Mouse (Mus musculus) MEL (cell line): ENCODE data around the gene Fto. TPM values are rescaled to one million over a fixed set of nuclear protein-coding genes. Genes with fewer than 3 reads are reported as not detected.

Experiments
- DNase-seq: peaks from one replicate; pipeline ENCODE4 v3.0.0; 2011; ENCODE audit warnings: low read depth, low spot score
- H3K27ac ChIP-seq: 2 replicates; pipeline ENCODE4 v1.5.1; 2012; ENCODE audit warnings: low read depth, mild to moderate bottlenecking, control low read depth, low read length, moderate library complexity; ENCODE audit not compliant: control insufficient read depth
- H3K27me3 ChIP-seq, 2 experiments: fragments of 150-350 bp in 1 of 2; sonication (generic) in 1 of 2; 2 replicates each; pipeline ENCODE4 v1.6.1; 2012; ENCODE audit warnings: low read length in 2 of 2, mild to moderate bottlenecking in 2 of 2, improper control_type of control experiment in 1 of 2, moderate library complexity in 1 of 2; ENCODE audit not compliant: insufficient read depth in 2 of 2, control insufficient read depth in 1 of 2
- H3K36me3 ChIP-seq, 2 experiments: 2 replicates each; pipeline ENCODE4 v1.6.1; 2012 to 2014; ENCODE audit warnings: low read length in 2 of 2, improper control_type of control experiment in 1 of 2, inconsistent platforms in 1 of 2, mild to moderate bottlenecking in 1 of 2; ENCODE audit not compliant: insufficient read depth in 2 of 2, control insufficient read depth in 1 of 2
- H3K4me1 ChIP-seq, 2 experiments: fragments of 150-350 bp in 1 of 2; sonication (generic) in 1 of 2; 2 replicates each; pipeline ENCODE4 v1.6.1; 2012; ENCODE audit warnings: low read length in 2 of 2, improper control_type of control experiment in 1 of 2, mild to moderate bottlenecking in 1 of 2; ENCODE audit not compliant: insufficient read depth in 2 of 2, control insufficient read depth in 1 of 2
- H3K4me3 ChIP-seq, 2 experiments: fragments of 150-350 bp in 1 of 2; sonication (generic) in 1 of 2; 2 replicates each; pipeline ENCODE4 v1.5.1; 2012; ENCODE audit warnings: low read depth in 2 of 2, low read length in 2 of 2, mild to moderate bottlenecking in 2 of 2, moderate library complexity in 2 of 2, control low read depth in 1 of 2, improper control_type of control experiment in 1 of 2; ENCODE audit not compliant: control insufficient read depth in 1 of 2, insufficient read depth in 1 of 2
- H3K79me2 ChIP-seq: 2 replicates; pipeline ENCODE4 v1.6.1; 2012; ENCODE audit warnings: mild to moderate bottlenecking, low read length, moderate library complexity; ENCODE audit not compliant: control insufficient read depth, poor library complexity, insufficient read depth
- H3K9ac ChIP-seq: 2 replicates; pipeline ENCODE4 v1.6.1; 2012; ENCODE audit warnings: low read depth, mild to moderate bottlenecking, control low read depth, low read length, moderate library complexity; ENCODE audit not compliant: control insufficient read depth, poor library complexity, severe bottlenecking
- H3K9me3 ChIP-seq: fragments of 150-350 bp; sonication (generic); replicated peaks from 2 replicates; pipeline ENCODE4 v1.6.1; 2012; ENCODE audit warnings: mild to moderate bottlenecking, low read length, improper control_type of control experiment, moderate library complexity; ENCODE audit not compliant: insufficient read depth
- CHD1 ChIP-seq: IDR thresholded peaks from 2 replicates; pipeline ENCODE4 v1.6.1; 2012; ENCODE audit warnings: low read depth, mild to moderate bottlenecking, inconsistent platforms, low read length, improper control_type of control experiment
- CTCF ChIP-seq, 3 experiments: IDR thresholded peaks in 2 of 3; conservative IDR thresholded peaks in 1 of 3; 2 replicates each; pipeline ENCODE4 v1.5.1; 2011 to 2012; ENCODE audit warnings: low read length in 3 of 3, low read depth in 2 of 3, mild to moderate bottlenecking in 2 of 3, improper control_type of control experiment in 1 of 3, inconsistent platforms in 1 of 3, mixed read lengths in 1 of 3, moderate library complexity in 1 of 3; ENCODE audit not compliant: control insufficient read depth in 1 of 3, insufficient read depth in 1 of 3, poor library complexity in 1 of 3, severe bottlenecking in 1 of 3
- E2F4 ChIP-seq: IDR thresholded peaks from 2 replicates; pipeline ENCODE4 v1.6.1; 2011; ENCODE audit warnings: low read depth, low read length, improper control_type of control experiment, borderline replicate concordance
- EP300 ChIP-seq, 2 experiments: IDR thresholded peaks; 2 replicates each; pipeline ENCODE4 v1.6.1; 2011; ENCODE audit warnings: improper control_type of control experiment in 2 of 2, low read length in 2 of 2, low read depth in 1 of 2, mild to moderate bottlenecking in 1 of 2
- GATA1 ChIP-seq: IDR thresholded peaks from 2 replicates; pipeline ENCODE4 v1.6.1; 2011; ENCODE audit warnings: low read depth, low read length, improper control_type of control experiment
- JUND ChIP-seq: IDR thresholded peaks from 2 replicates; pipeline ENCODE4 v1.6.1; 2011; ENCODE audit warnings: low read depth, mild to moderate bottlenecking, improper control_type of control experiment, low read length
- MAFK ChIP-seq: IDR thresholded peaks from 2 replicates; pipeline ENCODE4 v1.6.1; 2011; ENCODE audit warnings: low read depth, mild to moderate bottlenecking, low read length, improper control_type of control experiment, borderline replicate concordance
- MAZ ChIP-seq: IDR thresholded peaks from 2 replicates; pipeline ENCODE4 v1.6.1; 2012; ENCODE audit warnings: low read depth, mild to moderate bottlenecking, inconsistent platforms, low read length, improper control_type of control experiment
- MEF2A ChIP-seq: IDR thresholded peaks from 2 replicates; pipeline ENCODE4 v1.6.1; 2014; ENCODE audit warnings: low read depth, mild to moderate bottlenecking, inconsistent platforms, low read length, improper control_type of control experiment; ENCODE audit not compliant: poor library complexity, insufficient replicate concordance, severe bottlenecking; ENCODE audit errors: extremely low read depth
- MYB ChIP-seq: IDR thresholded peaks from 2 replicates; pipeline ENCODE4 v1.6.1; 2011; ENCODE audit warnings: mild to moderate bottlenecking, low read depth, low read length, improper control_type of control experiment
- NRF1 ChIP-seq: IDR thresholded peaks from 2 replicates; pipeline ENCODE4 v1.6.1; 2014; ENCODE audit warnings: low read depth, mild to moderate bottlenecking, inconsistent platforms, low read length, improper control_type of control experiment, moderate library complexity; ENCODE audit not compliant: poor library complexity, insufficient read depth, severe bottlenecking
- POLR2A ChIP-seq, 2 experiments: IDR thresholded peaks; 2 replicates each; pipeline ENCODE4 v1.6.1; 2011 to 2012; ENCODE audit warnings: low read length in 2 of 2, mild to moderate bottlenecking in 2 of 2, control low read depth in 1 of 2, improper control_type of control experiment in 1 of 2, low read depth in 1 of 2, moderate library complexity in 1 of 2; ENCODE audit not compliant: control insufficient read depth in 1 of 2, insufficient read depth in 1 of 2, poor library complexity in 1 of 2
- POLR2AphosphoS5 ChIP-seq: IDR thresholded peaks from 2 replicates; pipeline ENCODE4 v1.6.1; 2012; ENCODE audit warnings: low read depth, borderline replicate concordance, mild to moderate bottlenecking, inconsistent platforms, low read length, moderate library complexity, mixed read lengths
- RCOR1 ChIP-seq: IDR thresholded peaks from 2 replicates; pipeline ENCODE4 v1.6.1; 2012; ENCODE audit warnings: low read depth, mild to moderate bottlenecking, inconsistent platforms, low read length, improper control_type of control experiment
- SIN3A ChIP-seq: IDR thresholded peaks from 2 replicates; pipeline ENCODE4 v1.6.1; 2012; ENCODE audit warnings: low read length, improper control_type of control experiment, inconsistent platforms
- SMC3 ChIP-seq: IDR thresholded peaks from 2 replicates; pipeline ENCODE4 v1.6.1; 2011; ENCODE audit warnings: low read depth, low read length, improper control_type of control experiment
- TBP ChIP-seq: IDR thresholded peaks from 2 replicates; pipeline ENCODE4 v1.8.0; 2011; ENCODE audit warnings: low read depth, low read length, improper control_type of control experiment
- UBTF ChIP-seq: IDR thresholded peaks from 2 replicates; pipeline ENCODE4 v1.6.1; 2012; ENCODE audit warnings: low read depth, mild to moderate bottlenecking, inconsistent platforms, low read length, improper control_type of control experiment, moderate library complexity, borderline replicate concordance; ENCODE audit not compliant: insufficient read depth
- USF1 ChIP-seq: IDR thresholded peaks from 2 replicates; pipeline ENCODE4 v1.6.1; 2014; ENCODE audit warnings: low read depth, mild to moderate bottlenecking, inconsistent platforms, low read length, improper control_type of control experiment, moderate library complexity
- ZKSCAN1 ChIP-seq: IDR thresholded peaks from 2 replicates; pipeline ENCODE4 v1.6.1; 2012; ENCODE audit warnings: low read depth, mild to moderate bottlenecking, inconsistent platforms, low read length, improper control_type of control experiment, moderate library complexity
- ZMIZ1 ChIP-seq: IDR thresholded peaks from 2 replicates; pipeline ENCODE4 v1.6.1; 2012; ENCODE audit warnings: low read depth, mild to moderate bottlenecking, inconsistent platforms, low read length, improper control_type of control experiment, moderate library complexity
- polyA plus RNA-seq, 2 experiments: library from polyadenylated mRNA; stranded (reverse) in 1 of 2; unstranded in 1 of 2; fragments of >175 nt in 1 of 2; fragments of >200 nt in 1 of 2; gene quantifications; 2 replicates each; pipeline versions ENCODE4 v1.2.1 to v1.2.4; 2012; ENCODE audit warnings: low replicate concordance in 2 of 2, low read depth in 1 of 2; ENCODE audit not compliant: insufficient read length in 2 of 2, insufficient read depth in 1 of 2, missing spikeins in 1 of 2
- total RNA-seq: library from RNA; depleted of rRNA; stranded (reverse); fragments of 300-350 nt; gene quantifications from 2 replicates; pipeline ENCODE4 v1.2.3, GENCODE M21; 2012

Gene Fto
- total and polyA plus RNA-seq, 3 experiments = 13.5 to 41.1 TPM; not detected in 1

- H3K4me1 ChIP-seq = no peaks in the 10 kb centered on the region
- H3K9me3 ChIP-seq = no peaks in the 10 kb centered on the region
- H3K27ac ChIP-seq = no peak overlapping the region
- no peaks in the 10 kb centered on the region for H3K79me2 ChIP-seq
- no peak overlapping the region for H3K4me3 ChIP-seq
- TF ChIP-seq MAZ (no peak), POLR2AphosphoS5 (no peak), CHD1 (no peak), ZKSCAN1 (no peak), E2F4 (no peak), SIN3A (no peak), ZMIZ1 (no peak), RCOR1 (no peak), CTCF (IDR thresholded peaks at IDR 0.05 in 2 of 3, conservative IDR thresholded peaks at IDR 0.05 in 1 of 3; ENCODE audit: control insufficient read depth in 1 of 3, insufficient read depth in 1 of 3, low read depth in 2 of 3, low read length in 3 of 3, poor library complexity in 1 of 3, severe bottlenecking in 1 of 3) (no peak), GATA1 (no peak), MEF2A (no peak), TBP (no peak), EP300 (IDR thresholded peaks at IDR 0.05; ENCODE audit: low read depth in 1 of 2, low read length in 2 of 2) (no peak), MYB (no peak), POLR2A (IDR thresholded peaks at IDR 0.05; ENCODE audit: control insufficient read depth in 1 of 2, insufficient read depth in 1 of 2, low read depth in 1 of 2, low read length in 2 of 2, poor library complexity in 1 of 2) (no peak), USF1 (no peak), MAFK (no peak)
- TF ChIP-seq, all 39 proteins: peak for 0
- no peaks in the 10 kb centered on the region for H3K36me3 ChIP-seq
- no peak overlapping the region for H3K9ac ChIP-seq
- DNase-seq = no peak
- no peaks in the 10 kb centered on the region for H3K27me3 ChIP-seq
Observed at GRCm38 (mm10) chr8:91706533-91706932, 393.2 kb downstream of the Fto start.

- H3K9ac ChIP-seq = no peak overlapping the region
- no peaks in the 10 kb centered on the region for H3K9me3 ChIP-seq
- H3K36me3 ChIP-seq = no peaks in the 10 kb centered on the region
- no peak for DNase-seq
- H3K4me3 ChIP-seq = no peak overlapping the region
- TF ChIP-seq JUND = no peak
- no peak for TF ChIP-seq NRF1
- TF ChIP-seq EP300 (IDR thresholded peaks at IDR 0.05; ENCODE audit: low read depth in 1 of 2, low read length in 2 of 2) = no peak
- TF ChIP-seq SMC3 = no peak
- TF ChIP-seq CHD1 = no peak
- TF ChIP-seq ZMIZ1 = no peak
- TF ChIP-seq UBTF = no peak
- no peak for TF ChIP-seq CTCF (IDR thresholded peaks at IDR 0.05 in 2 of 3, conservative IDR thresholded peaks at IDR 0.05 in 1 of 3; ENCODE audit: control insufficient read depth in 1 of 3, insufficient read depth in 1 of 3, low read depth in 2 of 3, low read length in 3 of 3, poor library complexity in 1 of 3, severe bottlenecking in 1 of 3)
- TF ChIP-seq MAFK = no peak
- no peaks in the 10 kb centered on the region for H3K79me2 ChIP-seq
- no peaks in the 10 kb centered on the region for H3K27me3 ChIP-seq
- H3K4me1 ChIP-seq = no peaks in the 10 kb centered on the region
- no peak overlapping the region for H3K27ac ChIP-seq
Observed at GRCm38 (mm10) chr8:91708661-91709060, 395.3 kb downstream of the Fto start.
